Mouse (Mus musculus): ENCODE measurements around the gene Asic5. TPM values are rescaled to one million over a fixed set of nuclear protein-coding genes. Genes with fewer than 3 reads are reported as not detected.

Gene Asic5
- polyA plus RNA-seq, 1 experiment from 2014 or later, result not detected

GRCm38 (mm10) chr3:82022421-82022920 is 40.4 kb downstream of the Asic5 start:
- Histone ChIP-seq H3K4me1 (no peaks in the 10 kb centered on the region), H3K9ac (no peak overlapping the region), H3K9me3 (no peaks in the 10 kb centered on the region), H3K36me3 (no peaks in the 10 kb centered on the region), H3K4me3 (no peak overlapping the region), H3K27me3 (no peaks in the 10 kb centered on the region), H3K4me2 (no peak overlapping the region), H3K27ac (no peak overlapping the region)
- 87% methylated on average over 8 of the region's 8 CpGs for WGBS
- no peak for ATAC-seq (ENCODE audit: borderline replicate concordance, extremely low read depth, low FRiP score, low TSS enrichment)

DNA sequence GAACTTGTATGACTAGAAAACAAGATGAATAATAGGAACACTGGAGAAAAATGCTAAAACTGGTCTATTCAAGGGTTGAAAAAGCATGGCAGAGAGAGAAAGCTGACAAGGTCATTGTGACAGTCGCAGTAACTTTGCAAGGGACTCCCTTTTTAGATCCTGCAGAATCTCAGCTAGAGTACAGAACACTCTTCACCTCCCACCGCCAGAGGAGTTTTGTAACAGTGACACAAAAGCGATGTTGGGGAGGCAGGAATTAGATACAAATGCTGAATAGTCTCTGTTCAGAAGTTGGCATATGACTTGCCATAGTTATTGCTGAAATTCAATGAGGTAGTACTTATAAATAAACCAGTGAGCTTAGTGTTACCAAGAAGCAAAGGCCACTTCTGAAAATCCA is 41.0 kb downstream of the Asic5 start:
- H3K9me3 ChIP-seq, result no peaks in the 10 kb centered on the region
- 74% methylated on average over 3 of the region's 3 CpGs for WGBS
- H3K9ac ChIP-seq, result no peak overlapping the region
- no peaks in the 10 kb centered on the region for H3K27me3 ChIP-seq
- ATAC-seq (ENCODE audit: borderline replicate concordance, extremely low read depth, low FRiP score, low TSS enrichment), result no peak
- H3K27ac ChIP-seq, result no peak overlapping the region
- no peak overlapping the region for H3K4me3 ChIP-seq
- no peaks in the 10 kb centered on the region for H3K4me1 ChIP-seq
- H3K36me3 ChIP-seq, result no peaks in the 10 kb centered on the region
- no peak overlapping the region for H3K4me2 ChIP-seq

DNA sequence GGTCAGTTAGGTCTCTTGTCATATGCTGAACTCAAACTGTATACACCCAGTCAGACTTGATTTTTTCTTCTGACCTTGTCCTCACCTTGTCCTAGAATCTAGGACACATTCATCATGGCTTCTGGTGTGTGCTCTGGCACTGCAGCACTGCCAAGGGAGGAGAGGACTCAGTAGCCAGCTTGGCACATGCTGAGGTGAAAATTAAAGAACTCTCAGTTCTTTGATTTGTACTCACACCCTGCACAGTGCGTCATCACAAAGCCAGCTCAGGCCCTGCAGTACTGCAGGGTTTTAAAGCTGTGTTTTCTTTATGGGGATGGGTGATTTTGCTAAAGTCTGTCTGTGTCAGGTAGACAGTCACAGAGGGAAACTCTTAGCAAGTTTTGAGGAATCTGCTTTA is 45.2 kb downstream of the Asic5 start:
- no peaks in the 10 kb centered on the region for H3K36me3 ChIP-seq
- no peak overlapping the region for H3K4me2 ChIP-seq
- no peak overlapping the region for H3K4me3 ChIP-seq
- H3K27me3 ChIP-seq, result no peaks in the 10 kb centered on the region
- H3K27ac ChIP-seq, result no peak overlapping the region
- H3K9me3 ChIP-seq, result no peaks in the 10 kb centered on the region
- no peak overlapping the region for H3K9ac ChIP-seq
- H3K4me1 ChIP-seq, result no peaks in the 10 kb centered on the region
- ATAC-seq (ENCODE audit: borderline replicate concordance, extremely low read depth, low FRiP score, low TSS enrichment), result no peak
- WGBS, result 53% methylated on average over 1 of the region's 1 CpGs

- no peaks in the 10 kb centered on the region for H3K4me1 ChIP-seq
- H3K4me2 ChIP-seq, result no peak overlapping the region
- 2% methylated on average over 3 of the region's 3 CpGs for WGBS
- H3K27ac ChIP-seq, result no peak overlapping the region
- H3K27me3 ChIP-seq, result no peaks in the 10 kb centered on the region
- H3K9ac ChIP-seq, result no peak overlapping the region
- peaks cover 13% of the 10 kb centered on the region for H3K36me3 ChIP-seq
- no peak overlapping the region for H3K4me3 ChIP-seq
- H3K9me3 ChIP-seq, result no peaks in the 10 kb centered on the region
- 0 out of 2 replicates have a peak, but pooled peaks have one; percentile 42 for ATAC-seq (ENCODE audit: borderline replicate concordance, extremely low read depth, low FRiP score, low TSS enrichment)
Observed at GRCm38 (mm10) chr3:82029229-82029628, 47.1 kb downstream of the Asic5 start.

GRCm38 (mm10) chr3:82030008-82030748 is 48.1 kb downstream of the Asic5 start:
- no peaks in the 10 kb centered on the region for H3K9me3 ChIP-seq
- ATAC-seq (ENCODE audit: borderline replicate concordance, extremely low read depth, low FRiP score, low TSS enrichment), result no peak
- peaks cover 16% of the 10 kb centered on the region for H3K36me3 ChIP-seq
- H3K9ac ChIP-seq, result no peak overlapping the region
- no peaks in the 10 kb centered on the region for H3K27me3 ChIP-seq
- H3K4me3 ChIP-seq, result no peak overlapping the region
- H3K27ac ChIP-seq, result no peak overlapping the region
- 59% methylated on average over 1 of the region's 1 CpGs for WGBS
- H3K4me2 ChIP-seq, result no peak overlapping the region
- no peaks in the 10 kb centered on the region for H3K4me1 ChIP-seq

DNA sequence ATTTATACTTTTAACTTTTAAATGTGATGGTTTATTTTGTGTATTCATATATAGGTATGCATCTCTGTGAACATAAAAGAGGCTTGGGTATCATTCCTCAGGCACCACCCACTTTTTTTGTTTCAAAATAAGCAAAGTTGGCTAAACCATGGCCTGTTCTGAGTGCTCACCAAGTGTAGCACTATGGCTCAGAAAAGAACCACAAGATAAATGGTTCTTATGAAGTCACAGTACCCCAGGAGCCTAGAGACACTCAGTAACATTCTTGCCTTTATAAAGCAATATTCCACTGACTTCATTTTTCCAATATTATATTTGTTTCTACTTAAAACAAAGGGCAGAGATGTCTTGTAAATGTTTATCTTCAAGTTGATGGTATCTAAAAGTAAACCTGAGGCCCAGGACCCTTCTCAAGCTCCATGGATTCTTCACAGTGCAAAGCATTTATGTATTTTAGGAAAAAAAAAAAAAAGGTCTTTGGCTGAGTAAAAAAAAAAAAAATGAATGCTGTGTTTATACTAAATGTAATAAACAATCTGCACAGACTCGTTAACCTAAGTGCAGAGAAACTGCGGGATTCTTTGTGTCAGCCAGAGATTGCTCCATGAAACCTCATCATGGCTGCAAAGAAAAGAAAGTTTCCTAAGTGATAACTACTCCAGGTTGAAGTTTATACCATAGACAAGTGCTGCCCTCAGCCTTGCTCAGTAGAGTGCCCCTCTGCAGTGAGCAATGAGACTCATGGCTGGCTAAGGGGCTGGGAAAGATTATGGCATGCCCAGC is 54.4 kb downstream of the Asic5 start:
- Histone ChIP-seq H3K4me1 (peaks cover 11% of the 10 kb centered on the region; the same call in 1 of the 2 replicates), H3K9me3 (no peaks in the 10 kb centered on the region), H3K36me3 (peaks cover 34% of the 10 kb centered on the region), H3K9ac (no peak overlapping the region), H3K27me3 (no peaks in the 10 kb centered on the region), H3K4me2 (no peak overlapping the region), H3K4me3 (no peak overlapping the region), H3K27ac (peak overlapping the region; percentile 69)
- ATAC-seq (ENCODE audit: borderline replicate concordance, extremely low read depth, low FRiP score, low TSS enrichment), result peak; percentile 52; the same call in 1 of the 2 replicates
- WGBS, result 36% methylated on average over 2 of the region's 2 CpGs

DNA sequence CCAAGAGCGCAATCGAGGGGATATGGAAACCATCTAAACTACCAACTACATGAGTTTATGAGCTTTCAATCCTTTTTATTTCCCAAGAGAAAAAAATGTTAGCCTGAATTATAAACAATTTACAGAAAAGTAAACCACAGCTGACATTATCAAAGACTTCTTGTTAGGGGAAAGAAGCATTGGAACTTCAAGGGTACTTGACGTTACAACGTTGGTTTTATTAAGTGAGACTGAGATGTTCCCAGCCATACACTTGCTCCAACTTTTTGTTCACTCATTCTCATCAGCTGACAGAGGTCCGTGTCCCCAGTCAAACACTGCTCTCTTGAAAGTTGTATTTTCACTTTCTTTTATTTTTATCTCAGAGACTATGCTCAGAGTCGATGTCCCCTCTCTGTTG is 61.6 kb downstream of the Asic5 start:
- Histone ChIP-seq H3K4me1 (peaks cover 36% of the 10 kb centered on the region), H3K27ac (peak overlapping the region; percentile 82), H3K36me3 (peaks cover 6% of the 10 kb centered on the region; the same call in 1 of the 2 replicates), H3K4me3 (no peak overlapping the region), H3K4me2 (no peak overlapping the region; the same call in 1 of the 2 replicates), H3K9ac (no peak overlapping the region), H3K9me3 (no peaks in the 10 kb centered on the region), H3K27me3 (no peaks in the 10 kb centered on the region)
- peak; percentile 62; the same call in 1 of the 2 replicates for ATAC-seq (ENCODE audit: borderline replicate concordance, extremely low read depth, low FRiP score, low TSS enrichment)
- 25% methylated on average over 6 of the region's 6 CpGs for WGBS

GRCm38 (mm10) chr3:82044902-82045301 is 62.8 kb downstream of the Asic5 start:
- Histone ChIP-seq H3K9me3 (no peaks in the 10 kb centered on the region), H3K27ac (peak overlapping the region; percentile 77), H3K27me3 (no peaks in the 10 kb centered on the region), H3K4me2 (no peak overlapping the region), H3K4me3 (no peak overlapping the region), H3K4me1 (peaks cover 49% of the 10 kb centered on the region), H3K9ac (no peak overlapping the region), H3K36me3 (peaks cover 1% of the 10 kb centered on the region; the same call in 1 of the 2 replicates)
- peak; percentile 41; the same call in 1 of the 2 replicates for ATAC-seq (ENCODE audit: borderline replicate concordance, extremely low read depth, low FRiP score, low TSS enrichment)
- 55% methylated on average over 5 of the region's 5 CpGs for WGBS

- peaks cover 53% of the 10 kb centered on the region for H3K4me1 ChIP-seq
- 62% methylated on average over 8 of the region's 8 CpGs for WGBS
- H3K4me3 ChIP-seq, result no peak overlapping the region
- ATAC-seq (ENCODE audit: borderline replicate concordance, extremely low read depth, low FRiP score, low TSS enrichment), result no peak
- H3K36me3 ChIP-seq, result no peaks in the 10 kb centered on the region
- H3K4me2 ChIP-seq, result no peak overlapping the region
- no peaks in the 10 kb centered on the region for H3K27me3 ChIP-seq
- peak overlapping the region; percentile 42 for H3K27ac ChIP-seq
- no peaks in the 10 kb centered on the region for H3K9me3 ChIP-seq
- H3K9ac ChIP-seq, result no peak overlapping the region
Observed at GRCm38 (mm10) chr3:82046087-82046486, 64.0 kb downstream of the Asic5 start.

- Histone ChIP-seq H3K9ac (no peak overlapping the region), H3K4me2 (no peak overlapping the region), H3K9me3 (no peaks in the 10 kb centered on the region), H3K4me1 (peaks cover 62% of the 10 kb centered on the region), H3K4me3 (no peak overlapping the region), H3K27ac (no peak overlapping the region), H3K36me3 (no peaks in the 10 kb centered on the region), H3K27me3 (no peaks in the 10 kb centered on the region)
- 31% methylated on average over 8 of the region's 8 CpGs for WGBS
- no peak for ATAC-seq (ENCODE audit: borderline replicate concordance, extremely low read depth, low FRiP score, low TSS enrichment)
Observed at GRCm38 (mm10) chr3:82047100-82047753, 65.1 kb downstream of the Asic5 start.

- ATAC-seq (ENCODE audit: borderline replicate concordance, extremely low read depth, low FRiP score, low TSS enrichment), result no peak
- H3K9ac ChIP-seq, result no peak overlapping the region
- WGBS, result 79% methylated on average over 4 of the region's 4 CpGs
- no peak overlapping the region for H3K27ac ChIP-seq
- peaks cover 62% of the 10 kb centered on the region for H3K4me1 ChIP-seq
- H3K4me3 ChIP-seq, result no peak overlapping the region
- H3K4me2 ChIP-seq, result no peak overlapping the region
- no peaks in the 10 kb centered on the region for H3K36me3 ChIP-seq
- H3K9me3 ChIP-seq, result no peaks in the 10 kb centered on the region
- no peaks in the 10 kb centered on the region for H3K27me3 ChIP-seq
Observed at GRCm38 (mm10) chr3:82048078-82048477, 66.0 kb downstream of the Asic5 start.
